Mouse (Mus musculus) mature B cell (primary cell): ENCODE results near the gene Tjp3.

Experiments
- in situ Hi-C: fragments of 300-500 bp; cut with MboI; formaldehyde crosslinking; loops from 2 replicates; pipeline ENCODE4 v1.14.3; 2019

The Tjp3 gene

GRCm38 (mm10) chr10:81291511-81292104 is at the start of gene Tjp3:
Tjp3 (minus strand) TSS chr10:81291581.
- in situ Hi-C loops, result loop anchor here (10.0 kb wide), 1 partner anchor 53 kb away; the partner anchor contains the start of gene Gipc3

- in situ Hi-C loops, result loop anchor here (10.0 kb wide), 1 partner anchor 46 kb away; the partner anchor contains the start of genes Pip5k1c and Tjp3
Observed at GRCm38 (mm10) chr10:81340551-81341332, 49.4 kb upstream of the Tjp3 start.

- in situ Hi-C loops, result no loop called here
Observed at GRCm38 (mm10) chr10:81336558-81336957, 45.2 kb upstream of the Tjp3 start.

GRCm38 (mm10) chr10:81335393-81336340 is 44.3 kb upstream of the Tjp3 start:
- in situ Hi-C loops, result no loop called here

GRCm38 (mm10) chr10:81334324-81334723 is 42.9 kb upstream of the Tjp3 start:
- in situ Hi-C loops, result no loop called here

- in situ Hi-C loops, result no loop called here
Observed at GRCm38 (mm10) chr10:81332277-81332676, 40.9 kb upstream of the Tjp3 start.

GRCm38 (mm10) chr10:81330007-81330406 is 38.6 kb upstream of the Tjp3 start:
- in situ Hi-C loops, result no loop called here

GRCm38 (mm10) chr10:81329194-81329975 is 38.0 kb upstream of the Tjp3 start:
- in situ Hi-C loops, result no loop called here

- in situ Hi-C loops, result no loop called here
Observed at GRCm38 (mm10) chr10:81328386-81328785, 37.0 kb upstream of the Tjp3 start, which contains the start of gene Tbxa2r. Tbxa2r (plus strand) TSS chr10:81328731.

- in situ Hi-C loops, result no loop called here
Observed at GRCm38 (mm10) chr10:81327959-81328358, 36.6 kb upstream of the Tjp3 start.

GRCm38 (mm10) chr10:81326858-81327257 is 35.5 kb upstream of the Tjp3 start:
- in situ Hi-C loops, result no loop called here

- in situ Hi-C loops, result no loop called here
Observed at GRCm38 (mm10) chr10:81325781-81326180, 34.4 kb upstream of the Tjp3 start.

GRCm38 (mm10) chr10:81325176-81325575 is 33.8 kb upstream of the Tjp3 start:
- in situ Hi-C loops, result no loop called here

GRCm38 (mm10) chr10:81323791-81324530 is 32.6 kb upstream of the Tjp3 start:
- in situ Hi-C loops, result no loop called here

GRCm38 (mm10) chr10:81323141-81323775 is 31.9 kb upstream of the Tjp3 start:
- in situ Hi-C loops, result no loop called here

GRCm38 (mm10) chr10:81322444-81322843 is 31.1 kb upstream of the Tjp3 start:
- in situ Hi-C loops, result no loop called here

GRCm38 (mm10) chr10:81321436-81321835 is 30.1 kb upstream of the Tjp3 start:
- in situ Hi-C loops, result no loop called here

GRCm38 (mm10) chr10:81320550-81321347 is 29.4 kb upstream of the Tjp3 start, which contains the start of gene Cactin:
Cactin (plus strand) TSS chr10:81321103.
- in situ Hi-C loops, result no loop called here
